Mouse (Mus musculus) CD4-positive helper T cell, adult 2 months (primary cell): ENCODE measurements around the gene Irx2.

Experiments
- DNase-seq: peaks from one replicate; pipeline ENCODE4 v3.0.0-alpha.2; 2012; ENCODE audit warnings: low read depth, missing footprints, low spot score

Irx2 gene

DNA sequence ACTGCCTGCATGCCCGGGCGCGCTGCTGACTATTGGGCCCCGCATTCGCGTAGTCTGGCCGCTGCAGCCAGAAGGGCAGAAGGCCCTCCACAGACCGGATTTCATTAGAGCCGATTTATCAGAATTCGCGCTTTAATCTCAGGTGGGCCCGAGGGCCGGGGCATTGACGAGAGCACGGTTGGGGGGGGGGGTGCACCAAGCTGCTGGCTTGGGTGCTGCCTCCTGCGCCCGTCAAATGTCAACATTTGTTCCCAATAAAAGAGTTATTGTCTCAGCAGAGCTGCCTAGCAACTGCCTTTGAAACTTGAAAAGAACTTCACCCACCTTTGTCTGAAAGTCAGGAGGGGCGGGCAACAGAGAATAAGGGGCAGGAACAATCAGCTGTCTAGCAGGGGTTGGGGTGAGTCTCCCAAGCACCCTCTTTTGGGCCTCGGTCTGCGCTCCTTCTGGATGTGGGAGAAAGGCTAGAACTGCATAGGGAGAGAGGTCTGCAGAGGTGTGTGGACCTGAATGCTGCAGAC, 7.8 kb downstream of the Irx2 start:
- DNase-seq = no peak

DNA sequence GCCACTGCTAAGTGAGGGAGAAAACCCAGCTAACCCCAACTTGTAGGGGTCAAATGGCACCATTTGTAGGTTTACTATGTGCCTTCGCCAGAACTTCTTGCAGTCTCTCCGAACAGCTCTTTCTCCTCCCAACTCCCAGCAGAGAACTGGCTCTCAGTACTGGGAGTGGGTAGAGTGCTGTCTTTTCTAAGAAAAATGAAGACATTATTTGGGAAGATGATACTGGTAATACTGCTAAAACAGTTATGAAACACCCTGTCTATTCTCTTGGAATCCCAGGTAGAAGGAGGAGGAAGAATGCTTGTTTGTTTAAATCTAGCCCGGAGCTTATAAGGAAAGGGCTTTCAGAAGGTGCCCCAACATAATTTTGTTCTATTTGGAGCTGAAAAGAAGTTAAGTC, 8.9 kb downstream of the Irx2 start:
- no peak for DNase-seq

DNA sequence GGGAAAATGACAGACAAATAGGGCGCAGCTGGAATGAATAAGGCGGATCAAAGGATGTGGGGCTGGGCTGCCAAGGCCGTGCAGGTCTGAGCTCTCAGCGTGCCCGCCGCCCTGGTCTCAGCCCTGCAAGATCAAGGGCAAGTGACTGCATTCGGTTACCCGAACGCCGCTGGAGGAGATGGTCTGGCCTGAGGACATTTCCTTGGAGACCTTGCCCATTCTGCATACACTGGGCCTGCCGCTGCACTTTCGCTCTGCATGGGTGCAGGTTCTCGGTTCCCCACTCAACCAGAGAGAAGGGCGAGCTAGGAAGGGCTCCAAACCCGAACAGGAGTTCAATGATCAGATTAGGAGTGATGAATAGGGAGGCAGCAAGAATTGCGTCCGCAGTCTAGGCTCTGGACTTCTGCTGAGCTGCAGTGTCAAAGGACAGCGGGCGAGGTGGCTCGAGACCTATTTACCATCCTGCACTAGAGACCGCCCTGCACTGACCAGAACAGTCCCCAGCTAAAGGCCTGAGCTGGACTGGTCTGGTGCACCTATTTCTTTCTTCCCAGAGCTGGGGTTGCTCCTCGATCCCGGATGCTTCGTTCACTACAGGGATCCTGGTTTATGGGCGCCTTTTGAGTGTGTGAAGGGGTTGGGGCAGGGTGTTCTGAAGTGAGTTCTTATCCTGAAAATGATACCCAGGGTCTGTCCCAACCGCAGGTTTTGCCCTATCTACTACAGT, 9.9 kb downstream of the Irx2 start:
- no peak for DNase-seq

DNA sequence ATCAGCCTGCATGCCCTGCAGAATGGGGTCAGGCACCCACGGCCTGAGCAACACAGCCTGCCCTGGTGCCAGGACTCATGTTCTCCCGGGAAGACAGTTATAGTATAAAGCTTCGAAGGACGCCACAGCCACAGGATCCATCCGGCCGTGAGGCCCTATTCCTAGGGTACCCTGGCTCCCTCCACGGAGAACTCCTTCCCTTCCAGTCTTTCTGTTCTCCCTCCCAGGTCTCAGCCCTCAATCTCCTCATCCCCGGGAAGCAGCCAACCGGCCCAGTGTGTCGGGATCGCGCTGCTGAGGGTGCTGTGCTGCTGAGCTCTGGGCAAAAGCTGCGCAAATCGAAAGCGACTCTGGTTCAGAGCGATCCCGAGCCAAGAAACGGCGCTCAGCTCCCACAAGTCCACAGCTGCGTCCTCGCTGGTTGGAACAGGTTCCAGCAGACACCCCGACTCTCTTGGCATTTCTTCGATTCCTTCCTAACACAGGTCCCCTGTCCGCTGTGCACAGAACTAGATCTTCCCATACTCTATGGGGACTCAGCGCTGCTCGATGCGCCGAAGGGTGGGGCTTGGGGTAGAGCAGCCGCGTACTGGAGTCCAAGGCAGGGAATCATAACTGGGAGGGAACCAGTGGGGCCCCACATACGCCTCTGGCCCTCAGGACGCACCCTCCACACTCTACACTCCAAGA, 11.0 kb downstream of the Irx2 start:
- DNase-seq = no peak

DNA sequence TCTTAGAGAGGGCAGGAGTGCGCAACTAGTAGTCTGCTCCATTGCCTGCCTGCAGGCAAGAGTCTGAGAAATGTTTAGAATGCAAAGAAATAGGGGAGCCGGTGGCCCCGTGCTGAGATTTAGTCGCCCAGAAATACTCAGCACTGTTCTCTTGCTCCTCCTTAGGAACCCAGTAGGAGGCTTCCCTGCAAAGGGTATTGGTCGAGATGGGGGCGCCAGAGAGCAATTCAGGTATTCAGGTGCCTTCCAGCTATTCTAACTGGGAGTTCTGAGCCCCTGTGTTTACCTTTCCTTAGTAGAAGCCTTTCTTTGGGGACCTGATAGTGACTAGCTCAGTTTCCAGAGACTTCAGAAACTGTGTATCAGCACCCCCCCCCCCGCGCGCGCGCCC, 11.5 kb downstream of the Irx2 start:
- no peak for DNase-seq

DNA sequence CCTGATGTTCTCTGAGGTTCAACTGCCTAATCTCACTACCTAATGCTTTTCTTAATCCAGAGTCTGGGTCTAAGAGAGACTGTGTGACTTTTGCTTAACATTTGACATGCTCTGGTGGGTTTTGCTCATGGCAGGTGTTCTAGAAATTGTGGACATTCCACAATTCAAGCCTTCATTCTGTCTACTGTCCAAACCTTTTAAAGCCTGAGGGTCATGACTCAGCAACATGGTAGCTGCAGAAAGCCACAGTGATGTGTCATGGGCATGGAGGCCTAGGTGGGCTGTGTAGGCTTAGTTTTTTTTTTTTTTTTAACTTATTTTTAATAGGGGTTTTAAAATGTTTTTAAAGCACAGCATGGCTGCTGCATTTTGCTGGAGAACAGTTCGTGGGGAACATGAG, 27.8 kb downstream of the Irx2 start:
- no peak for DNase-seq

DNA sequence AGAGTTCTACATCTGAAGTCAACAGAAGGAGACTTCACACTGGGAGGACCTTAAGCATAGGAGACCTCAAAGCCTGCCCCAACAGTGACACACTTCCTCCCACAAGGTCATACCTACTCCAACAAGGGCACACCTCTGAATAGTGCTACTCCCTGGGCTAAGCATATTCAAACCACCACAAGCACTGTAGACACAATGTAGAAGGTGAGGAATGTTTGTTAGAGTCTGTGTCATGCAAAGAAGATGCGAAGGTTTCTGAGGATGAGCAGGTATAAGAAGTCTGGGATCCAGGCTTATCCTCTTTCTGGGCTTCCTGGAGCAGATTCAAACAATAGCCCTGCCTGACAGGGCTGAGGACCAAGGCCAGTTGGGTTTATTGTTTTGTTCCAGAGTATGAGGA, 47.2 kb downstream of the Irx2 start:
- DNase-seq = no peak
